Mouse (Mus musculus) mature B cell (primary cell): ENCODE measurements around the gene Fgfr2.

Experiments
- in situ Hi-C: fragments of 300-500 bp; cut with MboI; formaldehyde crosslinking; loops from 2 replicates; pipeline ENCODE4 v1.14.3; 2019

Gene Fgfr2

DNA sequence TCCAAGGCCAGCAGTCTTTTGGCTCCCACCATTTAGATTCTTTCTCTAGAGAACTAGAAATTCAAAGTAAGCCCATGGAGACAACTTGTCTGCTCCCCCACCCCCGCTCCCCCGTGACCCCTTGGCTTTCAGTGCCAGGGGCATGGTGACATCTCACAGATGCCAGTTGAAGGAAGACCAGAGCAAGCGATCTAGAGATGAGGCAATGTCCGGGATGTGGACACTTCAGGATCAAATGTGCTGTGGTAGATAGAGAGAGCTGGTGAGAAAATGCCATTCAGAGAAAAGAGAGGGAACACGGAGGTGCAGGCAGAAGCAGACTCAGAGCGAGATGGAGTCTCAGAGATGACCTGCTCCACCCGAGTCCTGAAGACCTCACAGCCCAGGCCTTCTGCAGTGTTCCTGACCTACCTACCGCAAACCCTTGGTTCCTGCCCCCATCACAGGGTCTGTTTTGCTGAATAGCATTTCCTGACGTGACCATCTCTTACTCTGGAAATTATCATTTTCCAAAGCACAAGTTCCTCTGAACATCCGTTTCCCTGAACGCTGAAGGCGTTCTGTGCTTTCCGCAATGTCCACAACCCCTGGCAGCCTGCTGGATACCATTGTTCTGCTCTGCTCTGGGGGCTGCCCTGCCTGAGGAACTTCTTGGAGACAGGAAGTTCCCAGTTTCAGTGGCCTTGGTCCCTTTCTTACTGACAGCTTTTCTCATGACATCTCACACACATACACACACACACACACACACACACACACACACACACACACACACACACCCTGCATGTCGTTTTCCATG lies 783.9 kb downstream of the Fgfr2 start:
- in situ Hi-C loops = no loop called here

DNA sequence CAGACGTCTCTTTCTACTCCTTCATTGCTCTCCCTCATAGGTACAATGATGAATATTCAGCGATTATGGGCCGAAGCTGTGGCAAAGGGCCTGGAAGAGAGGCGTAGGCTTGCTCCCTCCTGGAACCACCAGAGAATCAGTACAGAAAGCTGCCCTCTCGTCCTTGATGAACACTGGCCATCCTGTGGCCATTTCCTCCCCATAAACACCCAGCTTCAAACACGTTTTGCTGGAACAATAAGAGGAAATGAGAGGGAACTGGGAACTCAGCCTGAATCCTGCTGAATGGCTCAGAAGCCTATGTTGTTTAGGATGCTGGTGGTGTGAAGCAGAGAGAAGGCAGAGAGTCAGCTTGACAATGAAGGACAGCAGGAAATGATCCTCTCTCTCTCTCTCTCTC lies 784.8 kb downstream of the Fgfr2 start:
- in situ Hi-C loops = no loop called here

DNA sequence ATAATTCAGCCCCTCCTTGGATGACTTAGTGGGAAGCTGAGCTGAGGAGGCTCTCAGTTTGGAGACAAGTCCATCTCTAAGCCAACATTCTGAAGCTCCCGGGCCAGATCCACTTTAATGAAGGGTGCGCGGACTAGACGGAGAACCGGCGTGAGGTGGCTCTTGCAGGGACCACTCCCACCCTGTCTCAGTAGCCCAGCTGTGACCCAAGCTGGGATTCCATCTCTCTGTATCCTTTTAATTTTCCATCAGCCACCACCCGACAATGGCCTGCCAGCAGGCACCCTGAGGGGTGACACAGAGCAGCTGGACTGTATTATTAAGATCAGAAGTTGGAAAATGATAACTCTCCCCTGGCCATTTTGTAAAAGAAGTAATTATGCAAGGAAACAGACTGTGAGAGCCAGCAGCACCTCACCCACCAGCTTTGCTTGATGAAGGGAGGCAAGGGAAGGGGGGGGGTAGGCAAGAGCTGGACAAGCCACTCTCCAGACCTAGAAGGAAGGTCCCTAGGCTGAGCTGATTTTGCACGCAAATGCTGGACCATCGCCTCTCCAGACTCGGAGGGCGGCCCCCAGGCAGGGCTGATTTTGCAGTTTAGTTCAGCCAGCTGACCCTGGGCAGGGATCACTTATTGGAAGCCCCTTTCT lies 785.8 kb downstream of the Fgfr2 start:
- in situ Hi-C loops = no loop called here

DNA sequence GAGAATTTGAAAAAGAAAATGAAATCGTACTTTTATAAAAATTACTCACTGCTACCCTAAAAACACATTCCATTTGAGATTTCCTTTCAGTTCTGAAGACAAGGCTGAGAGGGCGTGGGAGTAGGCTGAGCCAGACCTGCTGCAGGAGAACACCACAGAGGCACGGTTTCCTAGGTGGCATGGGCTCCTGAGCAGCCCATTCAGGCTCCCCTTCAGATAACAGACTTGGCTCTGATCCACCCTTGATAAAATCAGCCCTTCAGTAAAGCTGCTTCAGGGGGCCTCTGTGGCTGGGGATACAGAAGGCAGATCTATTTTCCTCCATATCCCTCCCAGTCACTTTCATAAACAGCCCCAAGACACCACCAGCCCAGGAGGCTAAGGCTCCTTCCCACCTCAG lies 786.4 kb downstream of the Fgfr2 start:
- in situ Hi-C loops = no loop called here

DNA sequence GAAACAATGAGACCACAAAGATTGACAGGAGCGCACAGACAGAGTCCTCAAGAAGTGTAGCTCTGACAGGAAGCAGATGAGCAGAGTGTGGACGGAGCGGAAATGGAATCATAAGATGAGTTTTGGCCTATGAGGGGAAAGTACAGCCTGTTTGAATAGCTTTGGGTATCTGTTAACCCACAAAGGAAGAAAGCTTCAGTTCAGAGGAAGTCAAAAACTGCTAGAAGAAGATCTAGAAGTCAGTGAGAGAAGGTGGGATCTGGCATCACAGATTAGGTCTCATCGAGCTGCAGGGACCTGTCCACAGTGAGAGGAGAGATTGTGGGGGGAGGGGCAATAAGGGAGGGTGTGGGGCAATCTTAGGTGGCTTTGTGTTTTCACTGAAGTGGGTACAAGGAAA lies 787.8 kb downstream of the Fgfr2 start:
- in situ Hi-C loops = no loop called here

DNA sequence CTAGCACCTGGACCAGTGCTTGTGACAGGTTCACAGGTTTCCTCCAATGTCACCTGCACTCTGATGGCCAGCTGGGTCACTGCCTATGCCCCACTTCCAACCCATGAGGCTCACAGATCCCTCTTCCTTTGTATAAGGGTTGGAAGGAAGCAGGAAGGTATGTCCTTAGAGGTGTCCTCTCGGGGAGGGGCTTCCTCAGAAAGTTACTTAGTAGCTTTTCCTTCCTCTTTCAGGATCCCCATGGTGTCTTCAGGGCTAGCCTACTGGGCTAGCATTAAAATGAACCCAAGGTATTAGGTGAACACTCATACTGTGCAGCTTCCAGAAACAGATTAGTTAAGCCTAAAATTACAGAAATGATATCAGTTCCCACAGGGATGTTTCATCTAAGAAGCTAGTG lies 790.1 kb downstream of the Fgfr2 start:
- in situ Hi-C loops = no loop called here

DNA sequence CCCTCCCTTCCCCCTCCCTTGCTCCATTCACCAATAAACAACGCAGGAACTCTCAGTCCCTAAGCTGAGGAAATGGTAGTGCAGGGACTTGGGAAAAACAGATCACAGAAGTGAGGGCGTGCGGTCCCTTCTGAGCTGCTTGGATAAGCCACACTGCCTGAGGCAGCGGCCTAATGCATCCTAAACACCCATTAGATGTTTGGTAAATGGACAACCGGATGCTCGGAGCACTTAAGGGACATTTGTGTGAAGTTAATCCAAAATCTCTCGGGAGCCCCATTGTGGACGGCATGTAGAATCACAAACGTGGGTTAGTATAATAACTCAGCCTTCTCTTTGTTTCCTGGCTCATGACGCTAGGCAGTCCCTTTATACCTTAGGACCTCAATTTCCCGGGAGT lies 791.0 kb downstream of the Fgfr2 start:
- in situ Hi-C loops = no loop called here

DNA sequence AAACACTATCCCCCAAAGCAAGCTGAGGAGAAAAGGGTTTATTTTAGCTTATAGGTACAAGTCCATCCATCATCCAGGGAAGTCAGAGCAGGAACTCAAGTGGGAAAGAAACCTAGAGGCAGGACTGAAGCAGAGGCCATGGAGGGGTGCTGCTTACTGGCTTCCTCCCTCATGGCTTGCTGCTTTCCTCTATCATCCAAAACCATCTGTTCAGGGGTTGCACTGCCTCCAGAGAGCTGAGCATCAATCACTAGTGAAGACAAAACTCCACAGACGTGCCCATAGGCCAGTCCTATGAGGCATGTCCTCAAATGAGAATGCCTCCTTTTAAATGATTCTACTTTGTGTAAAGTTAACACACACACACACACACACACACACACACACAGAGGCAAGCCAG lies 793.0 kb downstream of the Fgfr2 start:
- in situ Hi-C loops = no loop called here

DNA sequence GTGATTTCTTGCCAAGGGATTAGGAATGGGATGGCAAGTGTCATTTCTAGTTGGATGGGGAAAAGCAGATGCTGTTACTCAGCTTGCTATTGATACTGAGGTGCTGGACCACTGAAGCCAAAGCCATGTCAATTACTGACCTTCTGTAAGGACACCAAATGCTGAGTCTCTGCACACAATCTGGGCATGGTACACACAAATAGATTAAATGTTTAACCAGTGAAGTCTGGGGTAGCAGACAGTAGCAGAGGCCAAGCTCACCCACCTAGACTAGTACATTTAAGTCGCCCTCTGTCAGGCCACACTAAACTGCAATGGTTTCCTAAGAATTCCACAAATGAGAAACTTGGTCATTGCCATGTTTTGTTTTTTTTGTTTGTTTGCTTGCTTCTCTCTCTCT lies 794.5 kb downstream of the Fgfr2 start:
- in situ Hi-C loops = no loop called here

DNA sequence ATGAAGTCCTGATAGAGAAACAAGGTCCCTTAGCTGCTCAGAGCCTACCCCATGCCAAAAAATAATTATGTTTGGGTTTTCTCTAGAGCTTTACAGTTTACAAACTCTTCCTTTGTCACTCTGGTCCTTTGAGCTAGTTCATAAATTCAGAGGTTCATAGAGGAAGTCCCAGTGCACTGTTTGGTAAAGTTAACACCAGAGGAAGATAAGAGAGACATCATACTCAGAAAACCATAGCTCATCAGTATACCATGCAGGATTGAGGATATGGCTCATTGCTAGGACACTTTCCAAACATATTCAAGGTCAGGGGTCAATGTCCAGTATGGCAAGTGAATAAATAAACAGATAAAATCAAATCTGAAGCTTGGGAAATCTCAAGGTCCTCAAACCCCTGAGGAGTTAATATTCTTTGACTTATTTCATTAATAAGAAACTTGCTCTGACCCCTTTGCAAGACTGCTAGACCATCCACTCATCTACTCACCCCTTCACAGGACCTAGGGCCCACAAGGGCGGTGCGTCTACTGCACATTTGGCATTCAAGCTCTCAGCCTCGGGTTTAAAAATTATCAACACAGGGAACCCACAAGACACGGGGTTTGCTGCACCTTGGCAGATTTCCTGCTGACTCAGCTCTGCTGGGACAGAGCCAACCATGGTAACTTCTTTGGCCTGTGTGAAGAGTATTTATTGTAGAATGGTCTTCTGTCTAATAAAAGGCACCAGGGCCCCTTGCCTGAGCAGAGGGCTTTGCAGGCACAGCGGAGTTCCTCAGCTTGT lies 797.4 kb downstream of the Fgfr2 start:
- in situ Hi-C loops = no loop called here

DNA sequence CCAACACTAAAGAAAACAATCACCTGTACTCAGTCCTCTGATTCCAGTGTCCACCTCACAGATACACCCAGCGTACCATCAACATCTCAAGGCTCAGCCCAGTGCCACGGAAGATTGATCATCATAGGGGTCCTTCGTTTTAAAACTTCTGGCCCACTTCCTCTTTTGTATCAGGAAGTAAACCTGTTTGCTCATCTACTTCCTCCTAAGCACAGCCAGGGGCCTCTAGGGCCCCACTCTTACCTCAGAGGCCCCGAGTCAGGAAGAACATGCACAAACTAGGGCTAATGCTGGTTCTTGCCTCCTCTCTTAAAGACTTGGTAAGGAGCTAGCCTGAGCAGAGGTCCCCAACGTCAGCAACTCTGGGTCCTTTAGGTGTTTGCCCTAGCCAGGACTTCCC lies 799.7 kb downstream of the Fgfr2 start:
- in situ Hi-C loops = loop anchor here (5.0 kb wide), 1 partner anchor 39 kb away; no protein-coding TSS in a partner anchor

DNA sequence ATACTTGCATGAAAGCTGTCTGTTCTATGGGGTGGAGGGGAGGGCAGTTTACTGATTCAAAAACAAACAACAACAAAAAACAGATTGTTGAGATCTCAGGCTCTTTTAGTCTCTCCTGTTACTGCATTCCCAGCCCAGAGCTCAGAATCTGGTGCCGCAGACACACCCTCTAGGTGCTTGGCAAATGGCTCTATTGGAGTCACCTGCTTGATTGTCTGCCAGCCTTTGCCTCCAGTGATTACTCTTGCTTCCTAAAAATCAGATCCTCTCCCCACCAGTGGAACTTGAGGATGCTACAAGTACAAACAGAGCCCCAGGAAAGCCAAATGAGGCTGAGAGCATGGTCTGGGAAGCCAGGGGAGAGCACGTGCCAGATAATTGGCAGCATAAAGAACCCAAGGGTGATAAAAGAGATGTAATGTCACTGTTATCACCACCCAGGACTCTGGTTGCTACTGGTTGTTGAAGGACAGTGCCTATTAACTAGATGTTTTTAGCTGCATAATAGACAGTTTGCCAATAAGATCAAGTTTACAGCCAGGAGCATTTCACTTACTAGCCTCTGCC lies 801.7 kb downstream of the Fgfr2 start:
- in situ Hi-C loops = loop anchor here (5.0 kb wide), 1 partner anchor 41 kb away; no protein-coding TSS in a partner anchor

DNA sequence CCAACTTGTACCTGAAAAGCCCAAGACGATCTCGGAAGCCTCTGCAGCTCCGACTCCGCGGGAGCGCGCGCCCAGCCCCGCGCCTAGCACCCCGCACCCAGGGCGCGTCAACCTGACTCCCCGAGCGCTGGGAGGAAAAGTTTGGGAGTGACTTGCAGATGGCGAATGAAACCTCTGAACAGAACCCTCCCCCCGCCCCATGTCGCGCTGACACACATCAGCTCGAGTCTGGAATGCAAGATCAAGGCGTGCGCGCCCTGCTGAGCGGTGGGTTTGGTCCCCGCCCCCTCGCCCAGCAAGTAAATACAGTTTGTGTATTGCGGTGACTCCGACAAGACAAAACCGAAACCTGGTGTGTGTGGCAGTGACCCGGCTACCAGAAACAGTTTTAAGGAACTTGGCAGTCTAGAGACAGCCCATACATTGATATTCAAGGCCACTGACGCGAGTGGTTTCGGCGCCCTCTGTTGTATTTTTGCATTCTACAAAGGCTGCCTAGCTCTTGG lies 806.1 kb downstream of the Fgfr2 start, which contains the start of gene Chst15:
Chst15 (minus strand) TSS at position 193 of the 506 bp plus-strand sequence.
- in situ Hi-C loops = loop anchor here (5.0 kb wide), 1 partner anchor 155 kb away; no protein-coding TSS in a partner anchor

DNA sequence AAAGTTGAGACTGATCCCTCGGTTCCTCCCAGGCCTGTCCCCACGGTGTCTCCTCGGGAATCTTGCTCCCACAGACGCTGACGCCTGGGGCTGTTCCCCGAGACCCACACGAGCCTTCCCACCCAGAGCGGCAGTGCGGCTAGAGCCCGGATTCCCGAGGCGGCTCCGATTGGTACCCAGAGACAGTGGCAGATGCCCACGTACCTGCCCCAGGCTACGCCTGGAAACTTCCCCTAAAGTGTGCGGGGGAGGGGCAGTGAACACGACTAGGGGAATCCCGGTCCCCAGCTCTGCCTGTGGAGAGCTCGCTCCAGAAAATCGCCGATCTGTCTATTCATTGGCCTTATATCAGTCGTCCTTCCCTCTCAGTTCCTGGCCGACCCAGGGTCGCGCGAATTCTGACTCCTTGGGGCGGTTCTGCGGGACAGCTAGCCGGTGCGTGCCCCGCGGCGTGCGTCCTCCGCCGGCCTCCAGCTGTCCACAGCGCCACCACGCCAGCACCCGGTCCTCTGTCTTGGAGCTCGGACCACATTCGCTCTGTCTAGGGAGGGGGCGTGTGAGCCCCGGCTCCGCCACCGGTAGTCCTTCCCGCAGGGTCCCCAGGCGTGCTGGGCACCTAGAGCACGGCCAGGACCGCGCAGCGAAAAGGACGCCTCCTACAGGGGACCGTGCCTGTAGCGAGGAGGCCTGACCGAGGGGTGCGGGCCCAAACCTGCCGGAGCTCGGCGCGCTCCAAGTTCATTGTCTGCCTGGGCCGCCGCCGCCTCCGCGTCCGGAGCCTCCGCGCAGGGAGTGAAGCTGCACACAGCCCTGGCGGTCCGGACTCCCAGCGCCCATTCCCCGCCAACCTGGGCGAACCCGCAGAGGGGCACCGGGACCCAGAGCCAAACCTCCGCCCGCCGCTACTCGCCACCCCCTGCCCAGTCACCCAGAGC lies 806.8 kb downstream of the Fgfr2 start:
- in situ Hi-C loops = loop anchor here (5.0 kb wide), 1 partner anchor 156 kb away; no protein-coding TSS in a partner anchor

DNA sequence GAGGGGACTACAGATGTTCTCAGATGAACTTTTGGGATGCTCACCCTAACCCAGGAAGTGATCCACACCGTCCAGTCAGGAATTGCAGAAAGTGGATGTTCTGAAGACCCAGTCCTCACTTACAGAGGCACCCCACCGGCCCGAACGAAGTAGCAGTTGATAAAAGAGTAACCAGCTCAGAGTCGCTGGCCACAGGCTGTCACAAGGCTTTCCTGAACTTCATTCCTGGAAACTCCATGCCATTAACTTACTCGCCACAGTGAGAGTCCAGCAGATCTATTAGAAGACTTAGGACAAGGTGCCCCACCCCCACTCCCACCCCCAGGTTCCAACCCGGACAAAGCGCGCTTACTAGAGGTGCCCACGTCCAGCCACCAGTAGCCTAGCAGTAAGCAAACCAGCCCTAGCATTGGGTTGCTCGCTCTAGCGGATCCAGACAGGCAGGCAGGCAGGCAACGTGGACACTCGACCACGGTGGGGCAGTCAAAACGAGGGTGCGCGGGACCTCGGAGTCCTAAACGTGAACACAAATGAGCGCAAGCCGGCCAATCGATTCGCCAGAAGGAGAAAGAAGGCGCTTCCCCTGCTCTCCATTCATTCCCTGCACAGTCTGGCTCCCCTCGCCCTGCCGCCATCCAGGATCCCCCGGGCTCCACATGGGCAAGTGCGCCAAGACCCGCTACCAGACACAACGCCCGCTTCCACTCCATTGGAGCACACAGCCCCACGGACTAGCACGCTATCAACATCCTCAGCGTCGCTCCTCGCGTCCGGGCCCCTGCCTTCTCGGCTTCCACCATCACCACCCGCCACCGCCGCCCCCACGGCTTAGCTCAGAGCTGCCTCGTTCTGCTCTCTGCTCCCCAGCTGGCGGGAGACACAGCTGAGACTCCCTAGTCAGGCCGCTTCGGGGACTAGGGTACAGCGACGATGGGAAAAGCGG lies 807.7 kb downstream of the Fgfr2 start:
- in situ Hi-C loops = loop anchor here (5.0 kb wide), 1 partner anchor 157 kb away; no protein-coding TSS in a partner anchor

DNA sequence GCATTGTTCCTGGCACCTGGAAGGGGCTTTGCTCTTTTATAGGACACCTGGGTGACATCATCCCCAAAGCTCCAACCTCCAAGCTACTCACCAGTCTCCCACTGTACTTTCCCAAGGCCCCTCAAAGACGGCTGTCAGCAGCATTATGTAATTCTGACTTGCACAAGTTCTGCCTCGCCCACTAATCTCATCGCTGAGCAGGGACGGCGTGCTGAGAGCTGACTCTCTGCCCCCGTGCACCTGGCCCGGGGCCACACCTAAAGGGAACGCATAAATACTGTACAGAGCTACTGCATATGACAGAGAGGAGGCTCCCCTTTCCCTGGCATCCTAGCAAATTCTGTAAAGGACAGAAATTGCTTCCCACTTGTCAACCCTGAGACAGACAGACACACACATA lies 810.8 kb downstream of the Fgfr2 start:
- in situ Hi-C loops = no loop called here

DNA sequence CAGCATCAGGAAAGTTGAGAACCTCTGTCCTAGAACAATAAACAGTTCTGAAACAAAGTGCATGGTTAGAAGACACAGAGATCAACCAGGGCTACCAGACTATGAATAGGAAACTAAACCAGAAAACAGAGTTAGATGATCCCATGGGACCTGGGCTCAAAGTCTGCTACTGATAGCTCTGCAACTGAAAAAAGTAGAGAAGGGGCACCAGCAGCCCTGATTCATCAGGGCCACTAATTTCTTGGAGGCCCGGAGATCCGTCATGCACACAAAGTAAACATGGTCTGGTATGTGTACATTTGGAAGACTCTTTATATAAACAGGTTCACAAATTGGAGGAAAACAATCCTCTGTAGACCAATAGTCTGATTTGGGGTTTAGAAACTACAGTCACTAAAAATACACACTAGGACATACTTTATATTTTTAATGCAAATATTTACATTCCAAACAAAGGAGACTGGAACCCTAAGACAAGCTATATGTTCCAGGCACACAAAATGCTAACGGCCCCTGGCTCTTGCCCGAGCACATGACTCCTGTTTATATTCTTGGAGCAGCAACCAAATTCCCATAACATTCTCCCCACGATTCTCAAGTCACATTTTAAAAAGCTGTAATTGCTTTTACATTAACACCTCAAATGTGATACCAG lies 814.5 kb downstream of the Fgfr2 start:
- in situ Hi-C loops = no loop called here

DNA sequence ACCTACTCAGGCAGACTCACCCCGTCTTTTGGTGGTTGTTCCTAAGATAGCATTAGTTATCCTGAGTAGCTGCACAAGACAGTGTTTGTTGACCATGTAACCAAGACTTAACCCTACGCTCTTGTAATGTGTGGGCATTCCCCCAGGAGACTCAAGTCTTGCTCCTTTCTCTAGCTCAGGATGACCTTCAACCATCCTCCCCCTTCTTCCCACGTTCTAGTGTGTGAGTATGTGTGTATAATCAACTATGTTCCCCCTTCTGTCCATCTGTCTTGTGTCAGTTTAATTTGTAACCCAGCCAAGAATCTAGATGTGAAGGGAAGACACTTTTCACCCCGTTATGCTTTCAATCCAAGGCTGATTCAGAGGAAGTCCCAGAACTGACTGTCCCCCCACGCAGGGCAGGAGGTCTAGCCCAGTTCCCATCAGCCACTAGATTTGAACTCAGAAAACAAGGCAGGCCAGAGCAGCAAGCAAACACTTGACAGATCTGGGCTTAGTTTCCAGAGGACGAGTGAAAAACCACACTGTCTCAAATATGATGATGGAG lies 815.4 kb downstream of the Fgfr2 start:
- in situ Hi-C loops = no loop called here
